Mouse (Mus musculus) heart, embryonic 14.5 days (tissue): ENCODE data around the gene Scn8a. TPM values are rescaled to one million over a fixed set of nuclear protein-coding genes. Genes with fewer than 3 reads are reported as not detected.
"Not testable (repeated sequence)": the region's sequence is repeated elsewhere in the genome, so short reads cannot be mapped to it uniquely, and the experiment has no call there.

Experiments
- ATAC-seq: fragments of 200-750 bp; cut with Nextera tagmentation; 2 replicates; pipeline ENCODE4 v1.8.0; 2017; ENCODE audit warnings: low read depth, moderate TSS enrichment; ENCODE audit not compliant: insufficient number of reproducible peaks, insufficient read depth, low FRiP score
- H3K27ac ChIP-seq, 2 experiments: fragments of 200-500 bp in 1 of 2; fragments of 300-500 bp in 1 of 2; sonication (generic) in 1 of 2; replicated peaks in 1 of 2; 2 replicates each; pipeline ENCODE4 v1.5.1; 2012 to 2014; ENCODE audit warnings: low read depth in 2 of 2, low read length in 2 of 2, control low read depth in 1 of 2, mild to moderate bottlenecking in 1 of 2, mixed read lengths in 1 of 2; ENCODE audit not compliant: control insufficient read depth in 1 of 2, insufficient read depth in 1 of 2
- H3K27me3 ChIP-seq: fragments of 300-500 bp; sonication (generic); 2 replicates; pipeline ENCODE4 v1.6.1; 2014; ENCODE audit warnings: mild to moderate bottlenecking, low read length, control low read depth; ENCODE audit not compliant: control insufficient read depth, insufficient read depth
- H3K36me3 ChIP-seq: fragments of 300-500 bp; sonication (generic); 2 replicates; pipeline ENCODE4 v1.6.1; 2014; ENCODE audit warnings: mild to moderate bottlenecking, control low read depth, low read length, mixed read lengths; ENCODE audit not compliant: control insufficient read depth, insufficient read depth
- H3K4me1 ChIP-seq, 2 experiments: fragments of 200-500 bp in 1 of 2; fragments of 300-500 bp in 1 of 2; sonication (generic) in 1 of 2; 2 replicates each; pipeline ENCODE4 v1.6.1; 2012 to 2014; ENCODE audit warnings: low read length in 2 of 2, control low read depth in 1 of 2, mixed read lengths in 1 of 2; ENCODE audit not compliant: control insufficient read depth in 2 of 2, insufficient read depth in 2 of 2
- H3K4me2 ChIP-seq: fragments of 300-500 bp; sonication (generic); 2 replicates; pipeline ENCODE4 v1.6.1; 2014; ENCODE audit warnings: mild to moderate bottlenecking, low read length
- H3K4me3 ChIP-seq, 2 experiments: fragments of 200-500 bp in 1 of 2; fragments of 300-500 bp in 1 of 2; sonication (generic) in 1 of 2; 2 replicates each; pipeline ENCODE4 v1.5.1; 2012 to 2014; ENCODE audit warnings: low read length in 2 of 2, mild to moderate bottlenecking in 2 of 2, control low read depth in 1 of 2, low read depth in 1 of 2, moderate library complexity in 1 of 2; ENCODE audit not compliant: control insufficient read depth in 1 of 2, insufficient read depth in 1 of 2
- H3K9ac ChIP-seq: fragments of 300-500 bp; sonication (generic); 2 replicates; pipeline ENCODE4 v1.6.1; 2014; ENCODE audit warnings: mild to moderate bottlenecking, low read length
- H3K9me3 ChIP-seq: fragments of 300-500 bp; sonication (generic); 2 replicates; pipeline ENCODE4 v1.6.1; 2016; ENCODE audit warnings: low read length, control low read depth; ENCODE audit not compliant: control insufficient read depth
- WGBS: fragments of 180-500 bp; shearing (Covaris S2); extraction: QIAGEN DNeasy Blood & Tissue Kit; methylation state at CpG from one replicate; pipeline ENCODE4 v1.1.7; 2014; 5-methylcytosine and 5-hydroxymethylcytosine counted together
- polyA plus RNA-seq: library from polyadenylated mRNA; unstranded; fragments of >200 nt; fragmentation: Nextera tagmentation; extraction: Ambion mirVana; gene quantifications from 2 replicates; pipeline ENCODE4 v1.2.1, GENCODE M21; 2014

Scn8a gene
- polyA plus RNA-seq = 0.27 and 0.31 TPM in 2 replicates

- ATAC-seq = no peak
- Histone ChIP-seq H3K27ac (no peak within 1 kb of the TSS), H3K27me3 (peaks cover 60% of the 10 kb centered on the region), H3K36me3 (no peaks in the 10 kb centered on the region), H3K4me2 (peak within 1 kb of the TSS; percentile 88), H3K4me1 (peaks cover 3 to 12% of the 10 kb centered on the region in 2 experiments; a peak in 2 of 4 replicates), H3K9ac (no peak within 1 kb of the TSS), H3K4me3 (peak within 1 kb of the TSS; percentile 55 to 57), H3K9me3 (peaks cover 4% of the 10 kb centered on the region; the same call in 1 of the 2 replicates)
- WGBS = 73% methylated on average over 7 of the region's 7 CpGs
Measured at GRCm38 (mm10) chr15:100869558-100869957, at the start of gene Scn8a. Gene Scn8a (plus strand): TSS chr15:100869858.

GRCm38 (mm10) chr15:100821824-100822223, 47.8 kb upstream of the Scn8a start:
- no peaks in the 10 kb centered on the region for H3K4me1 ChIP-seq
- peaks cover 53% of the 10 kb centered on the region for H3K27me3 ChIP-seq
- H3K9me3 ChIP-seq = peaks cover 4% of the 10 kb centered on the region; the same call in 1 of the 2 replicates
- H3K36me3 ChIP-seq = no peaks in the 10 kb centered on the region
- H3K9ac ChIP-seq = no peak overlapping the region
- no peak overlapping the region for H3K4me2 ChIP-seq
- H3K4me3 ChIP-seq = no peak overlapping the region
- WGBS = 46% methylated on average over 8 of the region's 8 CpGs
- ATAC-seq = no peak
- H3K27ac ChIP-seq = no peak overlapping the region

GRCm38 (mm10) chr15:100822370-100822769, 47.3 kb upstream of the Scn8a start:
- H3K9me3 ChIP-seq, ATAC-seq, H3K27ac ChIP-seq, H3K4me3 ChIP-seq, H3K4me2 ChIP-seq, H3K4me1 ChIP-seq, H3K36me3 ChIP-seq, H3K9ac ChIP-seq: not testable (repeated sequence)
- peaks cover 53% of the 10 kb centered on the region for H3K27me3 ChIP-seq
- 78% methylated on average over 4 of the region's 4 CpGs for WGBS

DNA sequence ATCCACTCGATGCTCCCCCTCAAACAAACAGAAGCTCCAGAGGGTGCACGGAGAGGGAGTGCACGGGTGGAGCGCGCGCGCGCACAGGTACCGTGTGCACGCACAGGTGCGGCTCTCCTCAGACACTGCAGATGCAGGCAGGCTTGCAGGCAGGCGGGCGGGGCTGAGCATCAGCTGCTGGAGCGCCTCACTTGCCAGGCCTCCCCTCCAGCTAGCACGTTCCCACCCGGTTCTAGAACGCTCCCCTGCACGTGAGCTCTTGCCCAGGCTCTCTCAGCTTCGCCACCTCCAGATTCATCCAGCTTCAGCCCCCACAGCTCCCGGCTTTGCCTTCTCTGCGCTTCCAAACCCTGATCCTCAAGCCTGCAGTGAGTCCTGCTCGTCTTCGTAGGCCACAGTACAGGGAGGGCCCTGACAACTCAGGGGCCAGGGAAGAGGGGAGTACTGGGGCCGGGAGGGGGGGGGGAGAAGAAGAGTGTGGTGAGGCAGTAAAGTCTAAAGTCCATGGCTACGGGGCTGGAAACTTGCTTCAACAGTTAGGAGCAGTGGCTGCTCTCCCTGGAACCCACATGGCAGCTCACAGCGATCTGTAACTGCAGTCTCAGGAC, 44.3 kb upstream of the Scn8a start:
- WGBS = 24% methylated on average over 26 of the region's 26 CpGs
- no peaks in the 10 kb centered on the region for H3K36me3 ChIP-seq
- no peaks in the 10 kb centered on the region for H3K4me1 ChIP-seq
- no peak overlapping the region for H3K27ac ChIP-seq
- H3K9ac ChIP-seq = no peak overlapping the region
- H3K4me2 ChIP-seq = no peak overlapping the region
- no peak for ATAC-seq
- H3K9me3 ChIP-seq = no peaks in the 10 kb centered on the region
- peaks cover 53% of the 10 kb centered on the region for H3K27me3 ChIP-seq
- H3K4me3 ChIP-seq = no peak overlapping the region

DNA sequence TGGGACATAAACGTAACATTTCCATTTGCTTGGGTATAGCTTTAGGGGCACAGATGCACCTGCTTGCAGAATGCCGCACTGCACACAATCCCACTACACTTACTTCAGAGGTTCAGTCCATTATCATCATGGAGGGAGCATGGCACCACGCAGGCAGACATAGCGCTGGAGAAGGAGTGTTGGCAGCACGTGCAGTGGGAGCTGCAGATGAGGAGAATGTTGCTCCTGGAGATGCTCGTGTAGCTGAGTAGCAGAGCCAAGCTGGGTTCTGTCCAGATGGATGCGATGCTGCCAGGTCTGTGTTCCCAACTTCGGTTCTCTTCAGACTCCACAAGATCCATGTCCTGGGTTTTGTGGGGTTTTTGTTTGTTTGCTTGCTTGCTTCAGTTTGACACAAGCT, 43.6 kb upstream of the Scn8a start:
- H3K36me3 ChIP-seq = no peaks in the 10 kb centered on the region
- ATAC-seq = no peak
- no peak overlapping the region for H3K4me3 ChIP-seq
- no peak overlapping the region for H3K4me2 ChIP-seq
- no peaks in the 10 kb centered on the region for H3K4me1 ChIP-seq
- no peak overlapping the region for H3K27ac ChIP-seq
- H3K27me3 ChIP-seq = peaks cover 49% of the 10 kb centered on the region
- H3K9me3 ChIP-seq = peaks cover 4% of the 10 kb centered on the region; the same call in 1 of the 2 replicates
- WGBS = 84% methylated on average over 8 of the region's 8 CpGs
- no peak overlapping the region for H3K9ac ChIP-seq

DNA sequence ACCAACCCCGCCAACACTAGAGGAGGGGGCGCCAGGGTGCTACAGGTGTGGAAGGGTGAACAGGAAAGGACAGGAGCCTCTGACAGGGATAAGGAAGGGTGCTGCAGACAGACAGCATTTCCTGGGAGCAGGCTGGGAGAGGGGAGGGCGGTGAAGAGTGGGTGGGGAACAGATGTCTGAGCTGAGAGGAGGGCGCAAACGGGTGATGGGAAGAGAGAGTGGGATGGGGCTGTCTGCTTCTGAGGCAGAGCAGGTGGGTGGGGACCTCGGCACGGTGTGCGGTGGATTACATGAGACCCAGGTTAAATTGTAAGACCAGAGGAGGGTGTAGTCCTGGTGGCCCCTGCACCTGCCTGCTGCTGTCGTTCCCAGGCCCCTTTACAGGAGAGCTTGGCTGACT, 39.9 kb upstream of the Scn8a start:
- no peak overlapping the region for H3K9ac ChIP-seq
- H3K27me3 ChIP-seq = peaks cover 20% of the 10 kb centered on the region
- peaks cover 4% of the 10 kb centered on the region; the same call in 1 of the 2 replicates for H3K9me3 ChIP-seq
- no peak for ATAC-seq
- no peaks in the 10 kb centered on the region for H3K4me1 ChIP-seq
- H3K4me3 ChIP-seq = no peak overlapping the region
- no peak overlapping the region for H3K4me2 ChIP-seq
- 76% methylated on average over 9 of the region's 9 CpGs for WGBS
- H3K27ac ChIP-seq = no peak overlapping the region
- H3K36me3 ChIP-seq = no peaks in the 10 kb centered on the region

DNA sequence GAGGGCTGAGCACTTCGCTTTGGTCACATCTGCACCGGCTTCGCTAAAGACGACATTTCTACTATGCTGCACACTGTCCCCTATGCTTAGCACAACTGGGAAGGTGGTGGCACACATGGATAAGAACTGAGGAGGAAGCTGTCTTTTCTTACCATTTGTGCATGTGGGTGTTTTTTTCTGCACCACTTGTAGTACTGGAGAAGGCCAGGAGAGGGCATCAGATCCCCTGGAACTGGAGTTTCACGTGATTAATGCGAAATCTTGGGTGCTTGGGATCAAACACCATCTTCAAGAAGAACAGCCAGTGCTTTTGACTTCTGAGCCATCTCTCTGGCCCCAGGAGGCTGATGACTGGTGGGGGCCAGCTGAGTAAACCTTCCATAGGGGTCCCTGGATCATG, 39.0 kb upstream of the Scn8a start:
- H3K27ac ChIP-seq = no peak overlapping the region
- H3K4me3 ChIP-seq = no peak overlapping the region
- H3K36me3 ChIP-seq = no peaks in the 10 kb centered on the region
- H3K9me3 ChIP-seq = peaks cover 4% of the 10 kb centered on the region; the same call in 1 of the 2 replicates
- peaks cover 11% of the 10 kb centered on the region for H3K27me3 ChIP-seq
- ATAC-seq = no peak
- H3K4me1 ChIP-seq = no peaks in the 10 kb centered on the region
- H3K4me2 ChIP-seq = no peak overlapping the region
- WGBS = 49% methylated on average over 6 of the region's 6 CpGs
- H3K9ac ChIP-seq = no peak overlapping the region

- Histone ChIP-seq H3K27me3 (peaks cover 5% of the 10 kb centered on the region), H3K4me3 (no peak overlapping the region), H3K4me2 (no peak overlapping the region), H3K27ac (no peak overlapping the region), H3K9me3 (peaks cover 4% of the 10 kb centered on the region; the same call in 1 of the 2 replicates), H3K36me3 (no peaks in the 10 kb centered on the region), H3K4me1 (no peaks in the 10 kb centered on the region), H3K9ac (no peak overlapping the region)
- 80% methylated on average over 8 of the region's 8 CpGs for WGBS
- no peak for ATAC-seq
Measured at GRCm38 (mm10) chr15:100832144-100832543, 37.5 kb upstream of the Scn8a start.
